Mouse (Mus musculus) lung, embryonic 14.5 days (tissue): ENCODE measurements at regions not wholly inside any gene's neighbourhood (a gene's known extent, or its start where the extent isn't known, plus 50 kb on each side); places are given as distances from the start of the nearest gene placed in this dataset.

ENCODE experiments used
- ATAC-seq: fragments of 200-750 bp; cut with Nextera tagmentation; 2 replicates; pipeline ENCODE4 v1.8.0; 2017; ENCODE audit warnings: mild to moderate bottlenecking, moderate TSS enrichment, moderate library complexity; ENCODE audit not compliant: insufficient read depth
- DNase-seq: peaks from one replicate; pipeline ENCODE4 v3.0.0-alpha.2; 2015
- H3K27ac ChIP-seq: fragments of 300-500 bp; sonication (generic); 2 replicates; pipeline ENCODE4 v1.5.1; 2014; ENCODE audit warnings: low read depth, mild to moderate bottlenecking, moderate library complexity
- H3K27me3 ChIP-seq: fragments of 300-500 bp; sonication (generic); 2 replicates; pipeline ENCODE4 v1.6.1; 2014; ENCODE audit warnings: low read length, control low read depth; ENCODE audit not compliant: insufficient read depth
- H3K36me3 ChIP-seq: fragments of 300-500 bp; sonication (generic); 2 replicates; pipeline ENCODE4 v1.6.1; 2014; ENCODE audit warnings: control low read depth; ENCODE audit not compliant: insufficient read depth
- H3K4me1 ChIP-seq: fragments of 300-500 bp; sonication (generic); 2 replicates; pipeline ENCODE4 v1.6.1; 2014; ENCODE audit warnings: antibody characterized with exemption, control low read depth; ENCODE audit not compliant: insufficient read depth
- H3K4me2 ChIP-seq: fragments of 300-500 bp; sonication (generic); 2 replicates; pipeline ENCODE4 v1.6.1; 2014; ENCODE audit warnings: mild to moderate bottlenecking
- H3K4me3 ChIP-seq: fragments of 300-500 bp; sonication (generic); 2 replicates; pipeline ENCODE4 v1.5.1; 2014; ENCODE audit warnings: low read depth, low read length
- H3K9ac ChIP-seq: fragments of 300-500 bp; sonication (generic); 2 replicates; pipeline ENCODE4 v1.6.1; 2014
- H3K9me3 ChIP-seq: fragments of 300-500 bp; sonication (generic); 2 replicates; pipeline ENCODE4 v1.6.1; 2016; ENCODE audit warnings: low read depth, low read length, control low read depth
- CTCF ChIP-seq: IDR thresholded peaks from 2 replicates; pipeline ENCODE4 v1.5.1; 2016; ENCODE audit warnings: antibody characterized with exemption, low read depth
- WGBS: fragments of 180-500 bp; shearing (Covaris S2); extraction: QIAGEN DNeasy Blood & Tissue Kit; methylation state at CpG from one replicate; pipeline ENCODE4 v1.1.7; 2014; 5-methylcytosine and 5-hydroxymethylcytosine counted together

- H3K27ac ChIP-seq = no peak overlapping the region
- no peaks in the 10 kb centered on the region for H3K36me3 ChIP-seq
- no peak overlapping the region for H3K9ac ChIP-seq
- ATAC-seq = no peak
- DNase-seq = no peak
- H3K4me3 ChIP-seq = no peak overlapping the region
- H3K9me3 ChIP-seq = no peaks in the 10 kb centered on the region
- H3K27me3 ChIP-seq = no peaks in the 10 kb centered on the region
- H3K4me1 ChIP-seq = no peaks in the 10 kb centered on the region
- 42% methylated on average over 4 of the region's 4 CpGs for WGBS
- no peak for TF ChIP-seq CTCF
- H3K4me2 ChIP-seq = no peak overlapping the region
These were observed 256.3 kb upstream of the Mme start for GRCm38 (mm10) chr3:62985033-62985432.

GRCm38 (mm10) chr3:62976906-62977305 lies 264.4 kb upstream of the Mme start:
- 81% methylated on average over 1 of the region's 1 CpGs for WGBS

GRCm38 (mm10) chr3:62963244-62963643 lies 278.1 kb upstream of the Mme start:
- no peaks in the 10 kb centered on the region for H3K36me3 ChIP-seq
- peak; percentile 1 for DNase-seq
- H3K9ac ChIP-seq = no peak overlapping the region
- H3K4me2 ChIP-seq = no peak overlapping the region
- no peaks in the 10 kb centered on the region for H3K27me3 ChIP-seq
- no peaks in the 10 kb centered on the region for H3K9me3 ChIP-seq
- 6% methylated on average over 1 of the region's 1 CpGs for WGBS
- no peak for TF ChIP-seq CTCF
- no peak; the same call in 1 of the 2 replicates for ATAC-seq
- no peak overlapping the region for H3K4me3 ChIP-seq
- H3K4me1 ChIP-seq = no peaks in the 10 kb centered on the region
- no peak overlapping the region for H3K27ac ChIP-seq

More at GRCm38 (mm10) chr3:62976906-62977305, 264.4 kb upstream of the Mme start:
- no peaks in the 10 kb centered on the region for H3K4me1 ChIP-seq
- H3K27me3 ChIP-seq = no peaks in the 10 kb centered on the region
- no peak overlapping the region for H3K27ac ChIP-seq
- no peak for DNase-seq
- no peaks in the 10 kb centered on the region for H3K9me3 ChIP-seq
- no peak overlapping the region for H3K9ac ChIP-seq
- TF ChIP-seq CTCF = no peak
- no peak overlapping the region for H3K4me3 ChIP-seq
- no peak overlapping the region for H3K4me2 ChIP-seq
- no peak for ATAC-seq
- H3K36me3 ChIP-seq = no peaks in the 10 kb centered on the region

- 14% methylated on average over 4 of the region's 4 CpGs for WGBS
- DNase-seq (peak; percentile 1), ATAC-seq (peak; percentile 54; the same call in 1 of the 2 replicates)
- TF ChIP-seq CTCF = no peak
- Histone ChIP-seq H3K27ac (no peak overlapping the region), H3K36me3 (no peaks in the 10 kb centered on the region), H3K9me3 (no peaks in the 10 kb centered on the region), H3K4me3 (no peak overlapping the region), H3K4me2 (no peak overlapping the region), H3K27me3 (no peaks in the 10 kb centered on the region), H3K9ac (no peak overlapping the region), H3K4me1 (no peaks in the 10 kb centered on the region)
These were observed 278.7 kb upstream of the Mme start for GRCm38 (mm10) chr3:62962608-62963007.

- no peak for DNase-seq
- Histone ChIP-seq H3K9ac (no peak overlapping the region), H3K9me3 (no peaks in the 10 kb centered on the region), H3K4me1 (no peaks in the 10 kb centered on the region), H3K27ac (no peak overlapping the region), H3K27me3 (no peaks in the 10 kb centered on the region), H3K4me3 (no peak overlapping the region), H3K36me3 (no peaks in the 10 kb centered on the region), H3K4me2 (no peak overlapping the region)
- TF ChIP-seq CTCF = no peak
- ATAC-seq = no peak
These were observed 296.0 kb upstream of the Mme start for GRCm38 (mm10) chr3:62945356-62945755.

- Histone ChIP-seq H3K27me3 (no peaks in the 10 kb centered on the region), H3K9ac (no peak overlapping the region), H3K4me2 (no peak overlapping the region), H3K36me3 (no peaks in the 10 kb centered on the region), H3K27ac (no peak overlapping the region), H3K9me3 (no peaks in the 10 kb centered on the region), H3K4me1 (no peaks in the 10 kb centered on the region), H3K4me3 (no peak overlapping the region)
- no peak for ATAC-seq
- 80% methylated on average over 1 of the region's 1 CpGs for WGBS
- DNase-seq = no peak
- no peak for TF ChIP-seq CTCF
These were observed 302.7 kb upstream of the Mme start for GRCm38 (mm10) chr3:62938601-62939000.

GRCm38 (mm10) chr3:62924441-62924840 lies 316.9 kb upstream of the Mme start:
- H3K4me1 ChIP-seq = no peaks in the 10 kb centered on the region
- TF ChIP-seq CTCF = peak; percentile 55
- no peaks in the 10 kb centered on the region for H3K9me3 ChIP-seq
- H3K4me3 ChIP-seq = no peak overlapping the region
- no peaks in the 10 kb centered on the region for H3K27me3 ChIP-seq
- ATAC-seq (no peak), DNase-seq (peak; percentile 78)
- 2% methylated on average over 1 of the region's 1 CpGs for WGBS
- H3K4me2 ChIP-seq = no peak overlapping the region
- H3K9ac ChIP-seq = no peak overlapping the region
- H3K36me3 ChIP-seq = no peaks in the 10 kb centered on the region
- no peak overlapping the region for H3K27ac ChIP-seq

GRCm38 (mm10) chr3:62916899-62917298 lies 312.0 kb upstream of the Gpr149 start:
- no peak for TF ChIP-seq CTCF
- ATAC-seq (no peak), DNase-seq (no peak)
- H3K27ac ChIP-seq = no peak overlapping the region
- 0% methylated on average over 1 of the region's 1 CpGs for WGBS
- no peaks in the 10 kb centered on the region for H3K9me3 ChIP-seq
- no peak overlapping the region for H3K9ac ChIP-seq
- H3K4me1 ChIP-seq = no peaks in the 10 kb centered on the region
- H3K36me3 ChIP-seq = no peaks in the 10 kb centered on the region
- no peak overlapping the region for H3K4me2 ChIP-seq
- no peaks in the 10 kb centered on the region for H3K27me3 ChIP-seq
- H3K4me3 ChIP-seq = no peak overlapping the region
